Mouse (Mus musculus) spleen, postnatal 14 days (tissue): ENCODE data around the gene Crisp1.

ENCODE experiments used
- DNase-seq, 2 experiments: peaks; one replicate each; pipeline ENCODE4 v3.0.0; 2021 to 2022; ENCODE audit warnings: low spot score in 2 of 2

Gene Crisp1

DNA sequence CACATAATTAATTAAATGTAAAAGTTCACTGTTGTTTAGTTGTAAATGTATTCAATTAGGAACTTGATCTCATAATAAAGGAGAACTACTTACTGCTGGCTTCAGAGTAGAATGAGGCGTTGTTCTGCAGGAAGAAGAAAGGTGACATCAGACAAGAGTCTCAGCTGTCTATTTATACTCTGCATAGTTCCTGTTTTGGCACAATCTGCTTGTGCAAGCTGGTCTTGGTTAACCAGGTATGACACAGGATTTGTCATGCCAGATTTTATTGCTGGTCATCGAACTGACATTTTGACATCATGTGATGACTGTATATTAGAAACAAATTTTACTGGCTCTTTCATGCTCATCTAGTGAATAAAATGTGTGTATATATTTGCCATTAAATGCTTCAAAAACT, at the start of gene Crisp1:
Gene Crisp1 (minus strand): TSS at position 146 of the 400 bp plus-strand sequence.
- no peak for DNase-seq

DNA sequence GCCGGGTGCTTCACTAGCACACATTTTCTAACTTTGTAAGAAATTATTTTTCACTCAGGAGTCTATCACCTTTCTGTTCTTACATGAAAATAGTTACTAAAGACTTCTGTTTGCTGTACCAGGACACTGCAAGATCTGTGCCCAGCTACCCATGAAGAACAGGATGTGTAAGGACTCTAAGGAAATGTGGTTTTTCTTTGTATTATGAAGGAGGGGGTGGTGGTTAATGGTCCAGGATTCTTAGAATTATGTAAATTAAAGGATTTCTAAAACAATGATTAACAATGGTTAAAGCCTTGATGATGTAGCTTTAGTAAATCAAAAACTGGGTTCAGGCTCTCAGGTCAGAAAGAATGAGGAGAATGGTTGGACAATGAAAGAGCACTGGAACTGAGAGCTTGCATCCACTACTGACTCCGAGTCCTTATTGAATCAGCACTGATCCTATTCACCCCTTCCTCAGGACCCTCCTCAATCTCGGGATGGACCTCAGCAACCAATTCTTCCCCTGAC, 23.5 kb upstream of the Crisp1 start:
- no peak for DNase-seq

GRCm38 (mm10) chr17:40285435-40285834, 33.6 kb downstream of the Crisp1 start:
- DNase-seq: no peak

DNA sequence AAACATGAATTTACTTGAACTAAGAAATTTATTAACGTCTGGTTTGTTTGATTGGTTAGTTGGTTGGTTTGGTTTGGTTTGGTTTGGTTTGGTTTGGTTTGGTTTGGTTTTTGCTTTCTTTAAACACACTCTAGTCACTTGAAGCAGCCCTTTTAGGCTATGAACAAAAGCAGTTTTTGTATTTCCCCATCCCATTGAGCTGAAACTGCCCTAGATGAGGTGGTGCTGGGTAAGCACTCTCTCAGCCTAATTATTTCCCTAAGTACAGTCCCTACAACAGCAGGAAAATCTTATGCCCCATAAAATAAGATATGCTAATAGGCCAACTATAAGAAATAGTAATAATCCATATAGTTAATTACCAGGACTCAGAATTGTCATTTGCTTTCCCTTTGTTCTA, 43.5 kb downstream of the Crisp1 start:
- DNase-seq: no peak

- DNase-seq: no peak
Observed at GRCm38 (mm10) chr17:40274906-40275470, 44.0 kb downstream of the Crisp1 start.

- DNase-seq: no peak
Observed at GRCm38 (mm10) chr17:40252487-40252886, 66.5 kb downstream of the Crisp1 start.
